Mouse (Mus musculus) kidney, adult 18-20 months (tissue): ENCODE results near the gene Vwa5b1.

ENCODE experiments used
- DNase-seq: peaks from one replicate; pipeline ENCODE4 v3.0.0; 2021

Gene Vwa5b1

DNA sequence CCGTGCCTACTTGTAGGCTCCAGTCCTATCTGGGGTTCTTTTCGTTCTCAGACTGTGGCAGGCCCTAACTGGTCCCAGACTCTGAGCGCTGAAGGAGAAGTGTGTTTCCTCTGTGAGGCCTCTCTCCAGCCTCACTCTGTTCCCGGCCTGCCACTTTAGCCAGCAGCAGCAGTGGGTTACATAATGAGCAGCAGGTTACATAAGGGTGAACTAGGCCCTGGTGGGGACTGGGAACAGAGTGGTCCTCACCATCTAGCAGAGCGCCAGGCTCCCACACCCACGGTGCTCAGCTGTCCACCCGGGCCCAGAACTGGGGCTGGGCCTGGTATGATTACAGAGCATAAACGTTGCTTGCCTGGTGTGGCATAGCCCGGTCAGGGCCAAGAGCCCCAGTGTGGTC lies 110.9 kb downstream of the Vwa5b1 start:
- DNase-seq = no peak

DNA sequence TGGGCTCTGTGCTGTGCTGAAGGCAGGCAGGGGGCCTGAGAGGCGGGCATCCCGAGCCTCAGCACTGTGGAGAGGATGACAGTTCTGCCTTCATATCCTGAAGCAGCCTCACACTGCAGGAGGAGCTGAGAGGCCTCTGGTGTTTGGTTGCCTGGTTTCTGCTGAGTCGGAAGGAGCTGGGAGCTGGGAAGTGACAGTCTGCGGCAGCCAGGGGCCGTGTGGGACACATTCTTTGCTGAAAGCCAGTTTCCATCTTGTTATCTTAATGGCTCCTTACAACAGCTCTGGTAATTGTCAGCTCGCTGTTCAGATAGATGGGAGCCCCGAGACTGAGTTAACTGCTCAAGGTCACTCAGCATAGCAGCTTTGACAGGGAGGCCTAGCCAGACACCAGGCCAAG lies 111.9 kb downstream of the Vwa5b1 start:
- DNase-seq = no peak

DNA sequence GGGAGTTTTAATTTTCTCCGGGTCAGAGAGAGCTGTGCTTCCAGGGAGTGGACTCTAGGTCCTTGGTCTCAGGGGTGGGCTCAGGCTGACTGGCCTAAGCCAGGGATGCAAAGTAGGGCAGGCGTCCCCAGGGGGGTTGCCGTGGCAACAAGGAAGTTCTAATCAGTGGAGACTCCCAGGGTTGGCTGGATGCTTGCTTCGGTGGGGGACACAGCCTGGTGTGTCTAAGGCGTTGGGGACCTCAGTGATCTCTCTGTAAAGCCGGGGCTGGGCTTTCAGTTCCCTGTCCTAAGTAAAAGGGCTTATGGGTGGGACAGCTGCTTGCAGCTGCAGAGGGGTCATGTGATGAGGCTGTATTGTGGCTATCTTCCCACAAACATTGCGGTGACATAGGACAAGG lies 113.4 kb downstream of the Vwa5b1 start:
- no peak for DNase-seq

DNA sequence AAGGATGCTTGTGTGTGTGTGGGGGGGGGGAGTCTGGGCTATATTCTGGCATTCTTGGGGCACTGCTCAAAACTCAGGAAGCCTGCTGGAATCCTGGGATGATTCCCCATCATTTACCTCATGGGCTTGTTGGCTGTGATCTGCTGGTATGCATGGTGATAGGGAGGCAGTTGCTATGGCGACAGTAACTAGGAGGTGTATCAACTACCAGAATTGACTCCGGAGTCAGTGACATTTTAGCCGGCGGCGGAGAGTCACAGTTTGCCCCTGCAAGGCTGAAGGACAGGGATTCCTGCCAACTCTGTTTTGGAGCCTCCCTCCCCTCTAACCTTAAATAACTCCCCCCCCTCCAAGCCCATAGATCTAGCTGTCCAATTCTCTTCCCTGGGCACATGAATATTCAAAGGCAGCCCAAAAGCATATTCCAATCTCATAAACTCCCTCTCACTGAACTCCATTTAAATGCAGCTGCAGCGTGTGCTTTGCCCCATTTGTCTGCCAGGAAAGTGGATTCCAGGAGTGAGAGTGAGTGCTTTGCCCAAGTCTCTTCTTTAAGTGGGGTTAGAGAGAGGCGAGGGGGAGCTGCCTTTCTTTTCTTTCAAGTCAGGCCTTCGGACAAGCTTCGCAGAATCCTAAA lies 118.4 kb downstream of the Vwa5b1 start:
- peak; percentile 60 for DNase-seq

DNA sequence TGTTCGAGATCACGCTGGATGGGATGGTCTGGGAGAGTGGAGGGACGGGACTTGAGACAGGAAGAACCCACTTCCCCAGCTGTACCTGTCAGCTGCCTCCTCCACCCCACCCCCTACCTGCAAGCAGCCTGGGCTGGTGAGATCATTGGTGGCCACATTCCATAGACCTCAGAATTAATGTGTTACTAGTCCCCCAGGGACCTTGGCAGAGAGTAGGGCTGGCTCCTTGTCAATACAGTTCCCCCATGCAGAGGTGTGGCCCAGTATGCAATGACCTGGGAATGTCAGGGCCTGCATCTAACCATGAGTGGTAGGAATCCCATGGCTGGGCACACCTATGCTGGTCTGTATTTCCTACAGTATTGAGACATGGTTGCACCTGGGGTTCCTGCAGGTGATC lies 119.2 kb downstream of the Vwa5b1 start:
- DNase-seq = peak; percentile 80
